Mouse (Mus musculus): ENCODE measurements at regions not wholly inside any gene's neighbourhood (a gene's known extent, or its start where the extent isn't known, plus 50 kb on each side); places are given as distances from the start of the nearest gene placed in this dataset.
A peak's percentile ranks its signal among the peaks of the same experiment; 100 is the strongest.

DNA sequence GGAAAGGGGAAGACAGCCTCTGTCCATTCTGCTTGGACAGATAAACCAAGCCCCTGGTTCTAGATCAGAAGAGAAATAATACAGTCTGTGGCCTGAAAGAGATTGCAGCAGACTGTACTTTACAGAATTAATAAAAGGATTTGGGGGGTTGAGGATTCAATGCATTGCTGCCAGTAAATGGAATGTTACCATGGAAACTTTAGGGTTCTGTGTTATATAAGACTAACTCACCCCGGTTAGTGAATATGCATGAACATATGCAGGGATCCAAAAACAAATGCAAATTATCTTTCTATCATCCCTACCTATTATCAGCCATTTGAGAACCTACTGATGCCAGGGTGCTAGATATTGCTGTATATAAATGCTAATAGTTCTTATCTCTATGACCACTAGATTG lies 233.4 kb downstream of the Plk2 start:
- no peak for ATAC-seq (replicated peaks in 1 of 2; ENCODE audit: insufficient read depth in 1 of 2, low FRiP score in 2 of 2, low TSS enrichment in 1 of 2, low read depth in 1 of 2, poor library complexity in 2 of 2, severe bottlenecking in 2 of 2)

DNA sequence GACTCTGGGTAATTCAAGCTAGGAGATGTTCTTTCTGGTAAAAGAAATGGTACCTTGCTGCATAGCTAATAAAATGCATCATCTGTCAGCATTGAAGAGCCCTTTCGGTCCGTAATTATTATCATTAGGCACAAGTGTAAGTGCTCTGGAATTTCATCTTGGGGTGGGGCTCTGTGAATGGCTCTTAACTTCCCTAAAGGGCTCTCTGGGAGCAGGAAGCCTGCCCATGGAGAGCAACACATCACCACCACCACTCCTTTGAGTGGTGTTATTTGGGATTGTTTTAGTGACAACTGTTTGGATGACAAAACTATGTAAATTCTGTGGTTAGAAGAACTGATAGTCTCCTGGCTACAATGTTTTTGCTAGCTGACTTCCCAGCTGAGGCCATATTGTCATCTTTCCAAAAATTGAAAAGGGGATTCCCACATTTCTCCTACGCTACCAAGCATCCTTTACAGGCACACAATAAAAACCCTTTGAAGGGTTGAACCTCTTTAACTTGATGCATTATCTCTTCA lies 238.5 kb downstream of the Plk2 start:
- no peak for ATAC-seq (replicated peaks in 1 of 2; ENCODE audit: insufficient read depth in 1 of 2, low FRiP score in 2 of 2, low TSS enrichment in 1 of 2, low read depth in 1 of 2, poor library complexity in 2 of 2, severe bottlenecking in 2 of 2)

- no peak for ATAC-seq (replicated peaks in 1 of 2; ENCODE audit: insufficient read depth in 1 of 2, low FRiP score in 2 of 2, low TSS enrichment in 1 of 2, low read depth in 1 of 2, poor library complexity in 2 of 2, severe bottlenecking in 2 of 2)
Observed at GRCm38 (mm10) chr13:110633899-110634298, 239.1 kb downstream of the Plk2 start.

GRCm38 (mm10) chr13:110642792-110643191 lies 247.9 kb downstream of the Plk2 start:
- no peak for ATAC-seq (replicated peaks in 1 of 2; ENCODE audit: insufficient read depth in 1 of 2, low FRiP score in 2 of 2, low TSS enrichment in 1 of 2, low read depth in 1 of 2, poor library complexity in 2 of 2, severe bottlenecking in 2 of 2)

DNA sequence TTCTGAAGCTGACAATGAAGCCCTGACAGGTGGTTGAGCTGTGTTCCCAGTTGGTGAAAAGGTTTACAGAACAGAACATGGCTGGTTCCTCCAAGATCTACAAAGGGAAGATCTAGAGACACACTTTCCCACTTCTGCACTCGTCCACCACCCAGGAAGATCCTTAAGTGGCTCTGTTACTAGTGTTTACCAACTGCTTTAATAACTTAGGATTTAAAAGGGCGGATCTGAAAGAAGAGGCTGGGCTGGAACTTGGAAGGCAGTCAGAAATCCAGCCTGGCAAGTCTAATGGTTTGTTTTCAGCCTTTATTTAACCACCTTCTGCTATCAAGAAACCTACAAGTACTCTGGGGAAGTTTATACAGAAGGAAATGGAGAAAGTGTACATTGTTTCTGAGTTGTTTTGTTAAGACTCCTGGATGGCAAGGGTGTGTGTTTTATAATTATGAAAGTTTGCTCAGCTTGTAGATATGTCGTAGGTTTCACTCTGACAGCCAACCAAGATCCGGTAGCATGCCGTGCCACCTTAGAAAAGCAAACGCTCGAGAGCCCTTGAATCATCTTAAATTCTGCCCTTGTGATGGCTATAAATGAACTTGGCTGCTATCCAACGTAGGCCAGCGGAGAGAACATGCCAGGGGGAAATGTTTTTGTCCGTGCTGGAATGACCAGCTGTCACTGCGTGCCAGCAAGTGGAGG lies 248.5 kb downstream of the Plk2 start:
- ATAC-seq (replicated peaks in 1 of 2; ENCODE audit: insufficient read depth in 1 of 2, low FRiP score in 2 of 2, low TSS enrichment in 1 of 2, low read depth in 1 of 2, poor library complexity in 2 of 2, severe bottlenecking in 2 of 2), result no peak

DNA sequence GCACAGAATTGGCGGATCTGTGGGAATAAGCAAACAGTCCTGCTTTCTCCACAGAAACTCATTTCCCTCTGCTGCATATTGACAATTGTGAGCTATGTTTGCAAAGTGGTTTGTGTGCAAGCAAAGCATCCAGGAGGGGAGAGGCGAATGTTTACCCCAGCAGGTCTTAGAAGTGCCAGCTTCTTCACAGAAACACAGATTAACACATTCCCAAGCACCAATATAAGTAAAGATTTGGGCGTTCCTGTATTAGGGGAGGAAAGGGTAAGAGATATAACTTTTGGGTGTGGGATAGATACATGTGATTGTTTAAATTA lies 249.0 kb downstream of the Plk2 start:
- ATAC-seq (replicated peaks in 1 of 2; ENCODE audit: insufficient read depth in 1 of 2, low FRiP score in 2 of 2, low TSS enrichment in 1 of 2, low read depth in 1 of 2, poor library complexity in 2 of 2, severe bottlenecking in 2 of 2), result no peak

DNA sequence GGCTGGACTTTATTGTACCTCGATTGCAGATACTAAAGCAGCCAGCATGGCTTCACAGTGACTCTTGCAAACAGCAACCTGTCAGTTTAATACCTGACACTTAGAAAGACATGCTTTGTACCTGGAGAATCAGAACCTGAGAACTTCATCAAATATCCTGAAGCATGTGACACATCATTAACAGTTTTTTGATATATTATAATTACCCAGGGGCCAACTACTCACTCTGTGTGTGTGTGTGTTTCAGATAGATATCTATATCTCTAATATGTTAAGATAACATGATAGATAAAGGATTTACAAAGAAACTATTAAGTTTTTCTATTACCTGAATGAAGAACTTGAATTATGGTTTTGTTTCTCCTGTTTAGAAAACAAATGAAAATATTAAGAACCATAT lies 254.5 kb downstream of the Plk2 start:
- no peak for ATAC-seq (replicated peaks in 1 of 2; ENCODE audit: insufficient read depth in 1 of 2, low FRiP score in 2 of 2, low TSS enrichment in 1 of 2, low read depth in 1 of 2, poor library complexity in 2 of 2, severe bottlenecking in 2 of 2)

- no peak for ATAC-seq (replicated peaks in 1 of 2; ENCODE audit: insufficient read depth in 1 of 2, low FRiP score in 2 of 2, low TSS enrichment in 1 of 2, low read depth in 1 of 2, poor library complexity in 2 of 2, severe bottlenecking in 2 of 2)
Observed at GRCm38 (mm10) chr13:110649870-110650497, 255.1 kb downstream of the Plk2 start.

DNA sequence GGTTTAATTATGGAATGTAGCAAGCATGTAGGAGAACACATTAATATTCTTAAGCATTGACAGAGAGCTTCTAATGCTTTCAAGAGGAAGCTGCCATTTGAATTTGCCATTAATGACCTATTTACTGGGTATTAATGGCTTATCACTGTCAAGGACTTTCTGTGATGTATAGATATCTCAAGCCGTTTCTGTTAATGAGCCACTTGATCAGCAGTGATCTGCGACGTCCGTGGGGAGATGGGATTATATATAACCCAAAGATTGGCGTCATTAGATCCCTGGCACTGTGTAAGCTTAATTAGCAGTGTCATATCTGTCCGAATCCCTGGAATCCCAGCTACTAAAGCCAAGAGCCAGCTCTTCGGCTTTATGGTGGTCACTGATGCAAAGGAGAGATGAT lies 257.4 kb downstream of the Plk2 start:
- ATAC-seq (replicated peaks in 1 of 2; ENCODE audit: insufficient read depth in 1 of 2, low FRiP score in 2 of 2, low TSS enrichment in 1 of 2, low read depth in 1 of 2, poor library complexity in 2 of 2, severe bottlenecking in 2 of 2), result no peak

DNA sequence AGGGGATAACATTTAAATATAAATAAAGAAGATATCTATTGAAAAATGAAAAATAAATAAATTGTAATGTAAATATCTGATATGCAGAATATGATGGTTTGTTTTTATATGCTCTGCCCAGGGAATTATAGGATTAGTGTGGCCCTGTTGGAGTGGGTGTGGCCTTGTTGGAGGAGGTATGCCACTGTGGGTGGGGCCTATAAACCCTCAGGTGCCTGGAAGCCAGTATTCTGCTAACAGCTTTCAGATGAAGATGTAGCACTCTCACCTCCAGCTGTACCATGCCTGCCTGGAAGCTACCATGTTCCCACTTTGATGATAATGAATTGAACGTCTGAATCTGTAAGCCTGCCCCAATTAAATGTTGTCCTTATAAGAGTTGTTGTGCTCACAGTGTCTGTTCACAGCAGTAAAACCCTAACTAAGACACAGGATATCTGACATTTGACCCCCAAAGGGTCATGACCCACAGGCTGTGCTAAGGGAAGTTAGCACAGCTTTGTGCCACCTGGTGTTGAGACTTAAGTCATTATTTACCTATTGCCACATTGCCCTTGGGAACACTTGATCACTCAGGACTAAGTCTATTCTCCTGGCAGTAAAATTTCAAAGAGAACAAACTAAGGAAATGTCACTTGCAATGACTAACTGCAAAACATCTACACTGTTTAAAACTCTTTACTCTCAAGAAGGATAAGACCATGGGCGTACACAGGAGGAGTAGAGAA lies 270.4 kb downstream of the Plk2 start:
- ATAC-seq (replicated peaks in 1 of 2; ENCODE audit: insufficient read depth in 1 of 2, low FRiP score in 2 of 2, low TSS enrichment in 1 of 2, low read depth in 1 of 2, poor library complexity in 2 of 2, severe bottlenecking in 2 of 2), result no peak

GRCm38 (mm10) chr13:110667276-110667956 lies 272.6 kb downstream of the Plk2 start:
- no peak for ATAC-seq (replicated peaks in 1 of 2; ENCODE audit: insufficient read depth in 1 of 2, low FRiP score in 2 of 2, low TSS enrichment in 1 of 2, low read depth in 1 of 2, poor library complexity in 2 of 2, severe bottlenecking in 2 of 2)

DNA sequence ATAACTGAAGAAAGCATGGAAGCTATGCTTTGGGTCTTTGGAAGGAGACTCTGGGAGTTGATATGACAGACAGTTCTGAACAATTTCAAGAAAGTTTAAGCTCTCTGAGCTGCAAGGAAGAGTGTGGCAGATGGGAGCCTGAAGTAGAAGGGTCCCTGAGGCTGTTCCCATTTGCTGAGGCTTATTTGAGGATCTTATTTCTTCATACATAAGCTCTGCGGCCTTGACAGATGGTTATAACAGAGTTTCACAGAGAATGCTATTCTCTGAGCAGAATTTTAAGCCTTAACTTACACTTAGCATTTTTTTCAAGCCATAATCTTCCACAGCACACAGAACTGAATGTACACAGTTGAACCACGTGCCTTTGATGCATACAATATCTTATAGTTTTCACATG lies 278.7 kb downstream of the Plk2 start:
- no peak for ATAC-seq (replicated peaks in 1 of 2; ENCODE audit: insufficient read depth in 1 of 2, low FRiP score in 2 of 2, low TSS enrichment in 1 of 2, low read depth in 1 of 2, poor library complexity in 2 of 2, severe bottlenecking in 2 of 2)

GRCm38 (mm10) chr13:110683259-110684041 lies 288.6 kb downstream of the Plk2 start:
- ATAC-seq (replicated peaks in 1 of 2; ENCODE audit: insufficient read depth in 1 of 2, low FRiP score in 2 of 2, low TSS enrichment in 1 of 2, low read depth in 1 of 2, poor library complexity in 2 of 2, severe bottlenecking in 2 of 2), result peak in 1 of 2 experiments; percentile 32; a peak in 2 of 4 replicates

- no peak for ATAC-seq (replicated peaks in 1 of 2; ENCODE audit: insufficient read depth in 1 of 2, low FRiP score in 2 of 2, low TSS enrichment in 1 of 2, low read depth in 1 of 2, poor library complexity in 2 of 2, severe bottlenecking in 2 of 2)
Observed at GRCm38 (mm10) chr13:110688796-110689195, 293.9 kb downstream of the Plk2 start.

DNA sequence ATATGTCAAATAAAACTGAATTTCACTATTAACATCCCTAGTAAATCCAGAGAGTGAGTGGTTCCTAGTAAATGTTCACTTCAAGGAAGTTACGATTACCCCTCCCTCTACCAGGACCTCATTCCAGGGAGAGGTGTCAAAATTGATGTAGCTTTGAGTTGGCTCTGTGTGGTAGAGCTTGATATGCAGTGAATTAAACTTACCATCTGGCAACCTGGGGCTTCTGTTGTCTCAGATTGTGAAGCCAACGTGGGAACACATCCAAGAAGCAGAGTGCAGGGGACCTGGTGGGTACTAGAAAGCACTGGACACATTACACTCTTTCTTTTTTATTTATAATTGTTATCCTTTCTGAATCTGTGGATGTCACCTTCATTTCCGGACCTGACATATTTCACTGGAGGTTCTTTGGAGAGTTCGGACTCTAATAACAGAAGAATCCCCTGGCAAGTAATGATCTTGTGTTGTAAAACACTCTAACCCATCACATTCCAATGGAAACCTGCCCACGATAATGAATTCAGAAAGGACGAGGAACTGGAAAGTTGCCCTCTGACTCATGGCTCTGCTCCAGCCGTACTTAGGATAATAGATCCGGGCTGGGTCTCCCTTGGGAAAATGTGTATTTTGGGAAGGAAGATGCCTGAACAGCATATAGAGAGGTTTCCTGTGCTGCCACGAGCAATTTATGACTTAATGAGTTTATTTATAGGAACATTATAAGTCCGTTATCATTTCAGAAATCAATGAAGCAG lies 295.8 kb downstream of the Plk2 start:
- no peak for ATAC-seq (replicated peaks in 1 of 2; ENCODE audit: insufficient read depth in 1 of 2, low FRiP score in 2 of 2, low TSS enrichment in 1 of 2, low read depth in 1 of 2, poor library complexity in 2 of 2, severe bottlenecking in 2 of 2)

DNA sequence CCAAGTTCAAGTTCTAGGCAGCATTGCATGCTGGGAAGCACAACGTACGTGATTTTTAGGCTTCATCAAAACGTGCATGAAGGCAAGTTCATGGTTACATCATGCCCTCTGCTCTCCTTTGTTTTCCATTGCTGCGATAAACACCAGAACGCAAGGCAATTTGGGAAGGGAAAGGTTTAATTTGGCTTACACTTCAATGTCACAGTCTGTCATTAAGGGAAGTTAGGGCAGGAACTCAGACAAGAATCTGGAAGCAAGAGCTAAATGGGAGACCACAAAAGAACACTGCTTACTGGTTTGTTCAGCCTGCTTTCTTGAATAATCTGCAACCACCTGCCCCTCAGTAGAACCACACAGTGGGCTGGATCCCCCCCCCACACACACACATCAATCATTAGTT lies 297.9 kb downstream of the Plk2 start:
- ATAC-seq (replicated peaks in 1 of 2; ENCODE audit: insufficient read depth in 1 of 2, low FRiP score in 2 of 2, low TSS enrichment in 1 of 2, low read depth in 1 of 2, poor library complexity in 2 of 2, severe bottlenecking in 2 of 2), result no peak

- ATAC-seq (replicated peaks in 1 of 2; ENCODE audit: insufficient read depth in 1 of 2, low FRiP score in 2 of 2, low TSS enrichment in 1 of 2, low read depth in 1 of 2, poor library complexity in 2 of 2, severe bottlenecking in 2 of 2), result no peak
Observed at GRCm38 (mm10) chr13:110694876-110695275, 300.0 kb downstream of the Plk2 start.

All from hematopoietic stem cell, adult 5-6 weeks (primary cell).